Mouse (Mus musculus) spleen, embryonic (tissue): ENCODE data around the gene Gpalpp1.

Experiments used
- CTCF ChIA-PET: fragments of 350-600 bp; sonication (Branson Sonifier 250); formaldehyde crosslinking; loops from one replicate; lab custom pipeline; 2022; lab: Charles Lee

Gene Gpalpp1

GRCm38 (mm10) chr14:76110396-76111221, at the start of gene Gpalpp1, which contains the start of gene Nufip1:
Gene Gpalpp1 (minus strand): TSS chr14:76110760.
Gene Nufip1 (plus strand): TSS chr14:76110891.
- CTCF ChIA-PET: no interaction called here

- CTCF ChIA-PET: no interaction called here
Observed at GRCm38 (mm10) chr14:76158192-76158785, 47.7 kb upstream of the Gpalpp1 start.

- CTCF ChIA-PET: no interaction called here
Observed at GRCm38 (mm10) chr14:76153828-76154227, 43.3 kb upstream of the Gpalpp1 start.

- CTCF ChIA-PET: no interaction called here
Observed at GRCm38 (mm10) chr14:76153003-76153675, 42.6 kb upstream of the Gpalpp1 start.

- CTCF ChIA-PET: no interaction called here
Observed at GRCm38 (mm10) chr14:76152162-76153002, 41.8 kb upstream of the Gpalpp1 start.

GRCm38 (mm10) chr14:76151820-76152161, 41.2 kb upstream of the Gpalpp1 start:
- CTCF ChIA-PET: no interaction called here

- CTCF ChIA-PET: no interaction called here
Observed at GRCm38 (mm10) chr14:76151011-76151410, 40.5 kb upstream of the Gpalpp1 start.

GRCm38 (mm10) chr14:76150499-76150898, 39.9 kb upstream of the Gpalpp1 start:
- CTCF ChIA-PET: no interaction called here

- CTCF ChIA-PET: no interaction called here
Observed at GRCm38 (mm10) chr14:76149531-76150179, 39.1 kb upstream of the Gpalpp1 start.

- CTCF ChIA-PET: interaction anchor here (0.8 kb wide), 1 partner anchor 767 kb away, joined by 3 read pairs; no protein-coding TSS in a partner anchor
Observed at GRCm38 (mm10) chr14:76148294-76148693, 37.7 kb upstream of the Gpalpp1 start.

GRCm38 (mm10) chr14:76147061-76147460, 36.5 kb upstream of the Gpalpp1 start:
- CTCF ChIA-PET: no interaction called here

GRCm38 (mm10) chr14:76145868-76146267, 35.3 kb upstream of the Gpalpp1 start:
- CTCF ChIA-PET: no interaction called here

- CTCF ChIA-PET: no interaction called here
Observed at GRCm38 (mm10) chr14:76145248-76145647, 34.7 kb upstream of the Gpalpp1 start.

GRCm38 (mm10) chr14:76134975-76135374, 24.4 kb upstream of the Gpalpp1 start:
- CTCF ChIA-PET: interaction anchor here (0.7 kb wide), 1 partner anchor 686 kb away, joined by 3 read pairs; no protein-coding TSS in a partner anchor

GRCm38 (mm10) chr14:76128174-76128573, 17.6 kb upstream of the Gpalpp1 start:
- CTCF ChIA-PET: no interaction called here

GRCm38 (mm10) chr14:76127311-76127710, 16.8 kb upstream of the Gpalpp1 start:
- CTCF ChIA-PET: no interaction called here

- CTCF ChIA-PET: interaction anchor here (0.8 kb wide), 1 partner anchor 351 kb away, joined by 3 read pairs; no protein-coding TSS in a partner anchor
Observed at GRCm38 (mm10) chr14:76122663-76123058, 12.1 kb upstream of the Gpalpp1 start.

- CTCF ChIA-PET: interaction anchor here (0.5 to 0.8 kb wide), 2 partner anchors 18 to 352 kb away, joined by 3 to 4 read pairs; no protein-coding TSS in a partner anchor
Observed at GRCm38 (mm10) chr14:76121901-76122662, 11.5 kb upstream of the Gpalpp1 start.

- CTCF ChIA-PET: interaction anchor here (0.8 kb wide), 1 partner anchor 221 kb away, joined by 4 read pairs; no protein-coding TSS in a partner anchor
Observed at GRCm38 (mm10) chr14:76120472-76120871, 9.9 kb upstream of the Gpalpp1 start.

- CTCF ChIA-PET: no interaction called here
Observed at GRCm38 (mm10) chr14:76118963-76119362, 8.4 kb upstream of the Gpalpp1 start.
